Mouse (Mus musculus): ENCODE data around the gene Bri3. TPM values are rescaled to one million over a fixed set of nuclear protein-coding genes. Genes with fewer than 3 reads are reported as not detected.

Gene Bri3
- polyA plus RNA-seq, 1 experiment from 2014 or later: 128 TPM

- Histone ChIP-seq H3K4me3 (ENCODE audit: low read depth, low read length) (no peak overlapping the region), H3K9ac (ENCODE audit: low read length) (no peak overlapping the region), H3K36me3 (ENCODE audit: control insufficient read depth, insufficient read depth, low read length) (no peaks in the 10 kb centered on the region), H3K4me2 (ENCODE audit: low read depth, severe bottlenecking) (no peak overlapping the region), H3K27me3 (ENCODE audit: control insufficient read depth, insufficient read depth, low read length) (no peaks in the 10 kb centered on the region), H3K4me1 (ENCODE audit: control insufficient read depth, insufficient read depth, low read length) (no peaks in the 10 kb centered on the region), H3K27ac (replicated peaks; ENCODE audit: low read depth, low read length) (no peak overlapping the region), H3K9me3 (ENCODE audit: control insufficient read depth, low read length) (no peaks in the 10 kb centered on the region)
- WGBS: 86% methylated on average over 1 of the region's 1 CpGs
- DNase-seq (ENCODE audit: low spot score) (no peak), ATAC-seq (ENCODE audit: insufficient number of reproducible peaks, low FRiP score, low TSS enrichment, low read depth) (no peak)
Observed at GRCm38 (mm10) chr5:144295357-144295756, 51.1 kb downstream of the Bri3 start.

GRCm38 (mm10) chr5:144296090-144296604 is 51.9 kb downstream of the Bri3 start:
- H3K27ac ChIP-seq (replicated peaks; ENCODE audit: low read depth, low read length): no peak overlapping the region
- H3K36me3 ChIP-seq (ENCODE audit: control insufficient read depth, insufficient read depth, low read length): no peaks in the 10 kb centered on the region
- H3K9me3 ChIP-seq (ENCODE audit: control insufficient read depth, low read length): no peaks in the 10 kb centered on the region
- no peak overlapping the region for H3K4me3 ChIP-seq (ENCODE audit: low read depth, low read length)
- H3K9ac ChIP-seq (ENCODE audit: low read length): no peak overlapping the region
- H3K4me1 ChIP-seq (ENCODE audit: control insufficient read depth, insufficient read depth, low read length): no peaks in the 10 kb centered on the region
- ATAC-seq (ENCODE audit: insufficient number of reproducible peaks, low FRiP score, low TSS enrichment, low read depth): no peak
- WGBS: 81% methylated on average over 7 of the region's 7 CpGs
- DNase-seq (ENCODE audit: low spot score): no peak
- H3K4me2 ChIP-seq (ENCODE audit: low read depth, severe bottlenecking): no peak overlapping the region
- H3K27me3 ChIP-seq (ENCODE audit: control insufficient read depth, insufficient read depth, low read length): no peaks in the 10 kb centered on the region

DNA sequence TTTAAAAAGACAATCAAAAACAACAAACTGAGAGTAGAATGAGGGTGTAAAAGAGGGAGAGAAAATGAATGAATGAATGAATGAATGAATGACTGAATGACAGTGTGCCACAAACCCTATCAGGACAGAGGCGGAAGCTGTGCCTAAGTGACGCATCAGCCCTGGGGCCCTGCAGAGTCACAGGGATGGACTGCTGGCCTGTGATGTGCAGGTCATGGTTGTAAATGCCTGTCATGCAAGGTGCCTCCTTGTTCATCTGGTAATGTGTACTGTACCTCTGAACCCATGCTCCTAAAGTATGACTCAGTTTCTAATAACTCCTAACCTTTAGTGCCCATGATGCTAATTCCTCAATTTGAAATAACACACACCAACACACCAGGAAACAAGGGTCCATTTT is 58.8 kb downstream of the Bri3 start:
- Histone ChIP-seq H3K27ac (replicated peaks; ENCODE audit: low read depth, low read length) (no peak overlapping the region), H3K9me3 (ENCODE audit: control insufficient read depth, low read length) (no peaks in the 10 kb centered on the region), H3K4me3 (ENCODE audit: low read depth, low read length) (no peak overlapping the region), H3K9ac (ENCODE audit: low read length) (no peak overlapping the region), H3K36me3 (ENCODE audit: control insufficient read depth, insufficient read depth, low read length) (no peaks in the 10 kb centered on the region), H3K27me3 (ENCODE audit: control insufficient read depth, insufficient read depth, low read length) (no peaks in the 10 kb centered on the region), H3K4me1 (ENCODE audit: control insufficient read depth, insufficient read depth, low read length) (no peaks in the 10 kb centered on the region), H3K4me2 (ENCODE audit: low read depth, severe bottlenecking) (no peak overlapping the region)
- 91% methylated on average over 2 of the region's 2 CpGs for WGBS
- ATAC-seq (ENCODE audit: insufficient number of reproducible peaks, low FRiP score, low TSS enrichment, low read depth) (no peak), DNase-seq (ENCODE audit: low spot score) (no peak)

GRCm38 (mm10) chr5:144308929-144309328 is 64.7 kb downstream of the Bri3 start:
- Histone ChIP-seq H3K4me3 (ENCODE audit: low read depth, low read length) (no peak overlapping the region), H3K4me2 (ENCODE audit: low read depth, severe bottlenecking) (no peak overlapping the region), H3K9me3 (ENCODE audit: control insufficient read depth, low read length) (no peaks in the 10 kb centered on the region), H3K9ac (ENCODE audit: low read length) (no peak overlapping the region), H3K27ac (replicated peaks; ENCODE audit: low read depth, low read length) (no peak overlapping the region), H3K36me3 (ENCODE audit: control insufficient read depth, insufficient read depth, low read length) (no peaks in the 10 kb centered on the region), H3K4me1 (ENCODE audit: control insufficient read depth, insufficient read depth, low read length) (peaks cover 6% of the 10 kb centered on the region), H3K27me3 (ENCODE audit: control insufficient read depth, insufficient read depth, low read length) (no peaks in the 10 kb centered on the region)
- 76% methylated on average over 4 of the region's 4 CpGs for WGBS
- no peak for DNase-seq (ENCODE audit: low spot score)
- ATAC-seq (ENCODE audit: insufficient number of reproducible peaks, low FRiP score, low TSS enrichment, low read depth): no peak

GRCm38 (mm10) chr5:144312183-144312582 is 67.9 kb downstream of the Bri3 start:
- WGBS: 78% methylated on average over 7 of the region's 7 CpGs
- no peaks in the 10 kb centered on the region for H3K9me3 ChIP-seq (ENCODE audit: control insufficient read depth, low read length)

DNA sequence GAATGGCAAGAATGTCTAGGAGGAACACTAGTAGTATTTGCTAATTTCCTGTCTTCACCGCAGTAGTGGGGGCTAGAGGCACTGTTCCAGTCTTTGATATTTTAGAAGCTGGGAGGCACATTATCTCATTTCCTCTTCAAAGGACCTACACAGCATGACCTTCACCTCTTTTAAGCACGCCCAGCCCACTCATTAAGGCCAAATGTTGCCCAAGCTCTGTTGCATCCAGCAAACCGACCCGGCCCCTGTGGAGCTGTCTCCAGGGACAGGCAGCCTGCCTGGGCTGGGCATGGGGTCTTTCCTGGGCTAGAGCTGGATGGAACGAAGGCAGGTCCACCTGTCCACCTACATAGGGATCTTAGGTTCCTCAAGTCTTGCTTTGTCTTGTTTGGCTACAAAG is 69.1 kb downstream of the Bri3 start:
- ATAC-seq (ENCODE audit: insufficient number of reproducible peaks, low FRiP score, low TSS enrichment, low read depth) (no peak), DNase-seq (ENCODE audit: low spot score) (peak; percentile 51)
- Histone ChIP-seq H3K4me1 (ENCODE audit: control insufficient read depth, insufficient read depth, low read length) (peaks cover 6% of the 10 kb centered on the region), H3K36me3 (ENCODE audit: control insufficient read depth, insufficient read depth, low read length) (no peaks in the 10 kb centered on the region), H3K9me3 (ENCODE audit: control insufficient read depth, low read length) (no peaks in the 10 kb centered on the region), H3K27ac (replicated peaks; ENCODE audit: low read depth, low read length) (no peak overlapping the region), H3K9ac (ENCODE audit: low read length) (no peak overlapping the region), H3K4me3 (ENCODE audit: low read depth, low read length) (no peak overlapping the region), H3K27me3 (ENCODE audit: control insufficient read depth, insufficient read depth, low read length) (no peaks in the 10 kb centered on the region), H3K4me2 (ENCODE audit: low read depth, severe bottlenecking) (no peak overlapping the region)
- WGBS: 1% methylated on average over 5 of the region's 5 CpGs

More at GRCm38 (mm10) chr5:144312183-144312582, 67.9 kb downstream of the Bri3 start:
- H3K27me3 ChIP-seq (ENCODE audit: control insufficient read depth, insufficient read depth, low read length): no peaks in the 10 kb centered on the region
- no peak overlapping the region for H3K27ac ChIP-seq (replicated peaks; ENCODE audit: low read depth, low read length)
- ATAC-seq (ENCODE audit: insufficient number of reproducible peaks, low FRiP score, low TSS enrichment, low read depth): no peak
- H3K9ac ChIP-seq (ENCODE audit: low read length): no peak overlapping the region
- no peak for DNase-seq (ENCODE audit: low spot score)
- H3K4me3 ChIP-seq (ENCODE audit: low read depth, low read length): no peak overlapping the region
- H3K4me2 ChIP-seq (ENCODE audit: low read depth, severe bottlenecking): no peak overlapping the region
- no peaks in the 10 kb centered on the region for H3K36me3 ChIP-seq (ENCODE audit: control insufficient read depth, insufficient read depth, low read length)
- H3K4me1 ChIP-seq (ENCODE audit: control insufficient read depth, insufficient read depth, low read length): peaks cover 6% of the 10 kb centered on the region

- WGBS: 68% methylated on average over 12 of the region's 12 CpGs
- Histone ChIP-seq H3K27me3 (ENCODE audit: control insufficient read depth, insufficient read depth, low read length) (no peaks in the 10 kb centered on the region), H3K27ac (replicated peaks; ENCODE audit: low read depth, low read length) (no peak overlapping the region), H3K9me3 (ENCODE audit: control insufficient read depth, low read length) (no peaks in the 10 kb centered on the region), H3K4me3 (ENCODE audit: low read depth, low read length) (no peak overlapping the region), H3K36me3 (ENCODE audit: control insufficient read depth, insufficient read depth, low read length) (no peaks in the 10 kb centered on the region), H3K9ac (ENCODE audit: low read length) (no peak overlapping the region), H3K4me2 (ENCODE audit: low read depth, severe bottlenecking) (no peak overlapping the region), H3K4me1 (ENCODE audit: control insufficient read depth, insufficient read depth, low read length) (peaks cover 6% of the 10 kb centered on the region)
- DNase-seq (ENCODE audit: low spot score): no peak
- ATAC-seq (ENCODE audit: insufficient number of reproducible peaks, low FRiP score, low TSS enrichment, low read depth): no peak
Observed at GRCm38 (mm10) chr5:144314731-144315494, 70.7 kb downstream of the Bri3 start.

- 76% methylated on average over 3 of the region's 3 CpGs for WGBS
- Histone ChIP-seq H3K27me3 (ENCODE audit: control insufficient read depth, insufficient read depth, low read length) (no peaks in the 10 kb centered on the region), H3K9ac (ENCODE audit: low read length) (no peak overlapping the region), H3K36me3 (ENCODE audit: control insufficient read depth, insufficient read depth, low read length) (no peaks in the 10 kb centered on the region), H3K4me1 (ENCODE audit: control insufficient read depth, insufficient read depth, low read length) (peaks cover 6% of the 10 kb centered on the region), H3K4me3 (ENCODE audit: low read depth, low read length) (no peak overlapping the region), H3K9me3 (ENCODE audit: control insufficient read depth, low read length) (no peaks in the 10 kb centered on the region), H3K4me2 (ENCODE audit: low read depth, severe bottlenecking) (no peak overlapping the region), H3K27ac (replicated peaks; ENCODE audit: low read depth, low read length) (no peak overlapping the region)
- DNase-seq (ENCODE audit: low spot score) (no peak), ATAC-seq (ENCODE audit: insufficient number of reproducible peaks, low FRiP score, low TSS enrichment, low read depth) (no peak)
Observed at GRCm38 (mm10) chr5:144316442-144316841, 72.2 kb downstream of the Bri3 start.
